Mouse (Mus musculus) neural tube, embryonic 11.5 days (tissue): ENCODE results near the gene Frg2f1. TPM values are rescaled to one million over a fixed set of nuclear protein-coding genes. Genes with fewer than 3 reads are reported as not detected.

Experiments
- ATAC-seq: fragments of 200-750 bp; cut with Nextera tagmentation; 2 replicates; pipeline ENCODE4 v1.8.0; 2017; ENCODE audit warnings: moderate number of reproducible peaks, mild to moderate bottlenecking, moderate TSS enrichment, moderate library complexity; ENCODE audit not compliant: insufficient read depth, low FRiP score, low TSS enrichment
- DNase-seq: peaks from one replicate; pipeline ENCODE4 v3.0.0-alpha.2; 2015; ENCODE audit warnings: low spot score
- H3K27ac ChIP-seq: fragments of 300-500 bp; sonication (generic); 2 replicates; pipeline ENCODE4 v1.5.1; 2014; ENCODE audit warnings: low read depth, mild to moderate bottlenecking, low read length
- H3K27me3 ChIP-seq: fragments of 300-500 bp; sonication (generic); 2 replicates; pipeline ENCODE4 v1.6.1; 2014; ENCODE audit warnings: mild to moderate bottlenecking, low read length, mixed read lengths; ENCODE audit not compliant: control insufficient read depth, insufficient read depth
- H3K36me3 ChIP-seq: fragments of 300-500 bp; sonication (generic); 2 replicates; pipeline ENCODE4 v1.6.1; 2014; ENCODE audit warnings: mild to moderate bottlenecking, low read length, moderate library complexity, mixed read lengths; ENCODE audit not compliant: control insufficient read depth, insufficient read depth
- H3K4me1 ChIP-seq: fragments of 300-500 bp; sonication (generic); 2 replicates; pipeline ENCODE4 v1.6.1; 2014; ENCODE audit warnings: low read length, mixed read lengths; ENCODE audit not compliant: control insufficient read depth, insufficient read depth
- H3K4me2 ChIP-seq: fragments of 300-500 bp; sonication (generic); 2 replicates; pipeline ENCODE4 v1.6.1; 2014; ENCODE audit warnings: low read depth, mild to moderate bottlenecking, moderate library complexity
- H3K4me3 ChIP-seq: fragments of 300-500 bp; sonication (generic); 2 replicates; pipeline ENCODE4 v1.5.1; 2014; ENCODE audit warnings: low read depth, low read length
- H3K9ac ChIP-seq: fragments of 300-500 bp; sonication (generic); 2 replicates; pipeline ENCODE4 v1.6.1; 2014; ENCODE audit warnings: mild to moderate bottlenecking, low read length
- H3K9me3 ChIP-seq: fragments of 300-500 bp; sonication (generic); 2 replicates; pipeline ENCODE4 v1.6.1; 2016; ENCODE audit warnings: low read length; ENCODE audit not compliant: control insufficient read depth
- WGBS: fragments of 180-500 bp; shearing (Covaris S2); extraction: QIAGEN DNeasy Blood & Tissue Kit; methylation state at CpG from one replicate; pipeline ENCODE4 v1.1.7; 2014; 5-methylcytosine and 5-hydroxymethylcytosine counted together
- polyA plus RNA-seq: library from polyadenylated mRNA; unstranded; fragments of >200 nt; fragmentation: Nextera tagmentation; extraction: Ambion mirVana; gene quantifications from 2 replicates; pipeline ENCODE4 v1.2.1, GENCODE M21; 2014

Gene Frg2f1
- polyA plus RNA-seq, 1 experiment from 2014 or later, result 2.3 TPM

DNA sequence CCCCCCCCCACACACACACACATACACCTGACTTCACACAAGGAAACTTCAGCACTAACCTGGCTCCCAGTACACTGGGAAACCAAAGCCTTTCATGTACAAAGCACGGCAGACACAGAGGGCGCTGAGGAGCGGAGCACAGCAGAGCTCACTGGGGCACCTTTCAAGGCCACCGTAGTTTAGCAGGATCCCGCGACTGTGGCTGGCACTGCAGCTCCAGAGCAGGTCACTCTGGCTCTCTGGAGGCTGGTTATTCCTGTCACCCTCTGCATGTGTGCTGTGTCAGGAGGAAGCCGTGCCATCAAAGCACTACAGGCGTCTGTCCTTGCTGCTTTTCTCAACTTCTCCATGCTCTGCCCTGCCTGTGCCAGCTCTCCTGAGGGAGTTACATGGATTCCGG lies 56.3 kb downstream of the Frg2f1 start:
- no peaks in the 10 kb centered on the region for H3K9me3 ChIP-seq
- H3K4me1 ChIP-seq, result no peaks in the 10 kb centered on the region
- no peak overlapping the region for H3K4me2 ChIP-seq
- no peaks in the 10 kb centered on the region for H3K27me3 ChIP-seq
- H3K36me3 ChIP-seq, result no peaks in the 10 kb centered on the region
- DNase-seq (no peak), ATAC-seq (no peak)
- H3K9ac ChIP-seq, result no peak overlapping the region
- H3K27ac ChIP-seq, result no peak overlapping the region
- H3K4me3 ChIP-seq, result no peak overlapping the region
- 53% methylated on average over 9 of the region's 9 CpGs for WGBS

Other genes starting within 250 kb of the Frg2f1 start
- 1,250 and 1,284 TPM in 2 replicates for gene Ybx1, start 244.9 kb downstream of the Frg2f1 start, polyA plus RNA-seq
- 106 and 111 TPM in 2 replicates for gene Ppih, start 219.0 kb downstream of the Frg2f1 start, polyA plus RNA-seq
- gene Ccdc30, start 124.0 kb downstream of the Frg2f1 start, polyA plus RNA-seq, result 10.6 and 13.3 TPM in 2 replicates
- 25.0 and 25.5 TPM in 2 replicates for gene Ppcs, start 117.1 kb downstream of the Frg2f1 start, polyA plus RNA-seq
- gene Zmynd12, start 116.7 kb downstream of the Frg2f1 start, polyA plus RNA-seq, result not detected in 2 replicates
- 9.5 and 9.6 TPM in 2 replicates for gene Rimkla, start 46.9 kb downstream of the Frg2f1 start, polyA plus RNA-seq
- 21.4 and 22.6 TPM in 2 replicates for gene Foxj3, start 2.5 kb downstream of the Frg2f1 start, polyA plus RNA-seq
- not detected in 2 replicates for gene Guca2a, start 98.2 kb upstream of the Frg2f1 start, polyA plus RNA-seq
- not detected in 2 replicates for gene Guca2b, start 119.4 kb upstream of the Frg2f1 start, polyA plus RNA-seq
- 4.0 and 5.7 TPM in 2 replicates for gene Hivep3, start 194.3 kb upstream of the Frg2f1 start, polyA plus RNA-seq